Mouse (Mus musculus) heart, postnatal 0 days (tissue): ENCODE data around the gene S100a7a. TPM values are rescaled to one million over a fixed set of nuclear protein-coding genes. Genes with fewer than 3 reads are reported as not detected.

Experiments used
- ATAC-seq: fragments of 200-750 bp; cut with Nextera tagmentation; 2 replicates; pipeline ENCODE4 v1.8.0; 2017; ENCODE audit warnings: low read depth, moderate number of reproducible peaks, moderate library complexity; ENCODE audit not compliant: insufficient read depth
- DNase-seq: peaks from one replicate; pipeline ENCODE4 v3.0.0-alpha.2; 2016; ENCODE audit warnings: low spot score
- H3K27ac ChIP-seq: fragments of 300-500 bp; sonication (generic); 2 replicates; pipeline ENCODE4 v1.5.1; 2014; ENCODE audit warnings: low read depth, mild to moderate bottlenecking
- H3K27me3 ChIP-seq: fragments of 300-500 bp; sonication (generic); 2 replicates; pipeline ENCODE4 v1.6.1; 2014; ENCODE audit warnings: low read length, mixed read lengths; ENCODE audit not compliant: control insufficient read depth, insufficient read depth
- H3K36me3 ChIP-seq: fragments of 300-500 bp; sonication (generic); replicated peaks from 2 replicates; pipeline ENCODE4 v1.6.1; 2014; ENCODE audit warnings: low read length, mixed read lengths; ENCODE audit not compliant: control insufficient read depth, insufficient read depth
- H3K4me1 ChIP-seq: fragments of 300-500 bp; sonication (generic); 2 replicates; pipeline ENCODE4 v1.6.1; 2014; ENCODE audit warnings: antibody characterized with exemption; ENCODE audit not compliant: control insufficient read depth, insufficient read depth
- H3K4me2 ChIP-seq: fragments of 300-500 bp; sonication (generic); 2 replicates; pipeline ENCODE4 v1.6.1; 2014; ENCODE audit warnings: low read depth, mild to moderate bottlenecking, low read length, moderate library complexity
- H3K4me3 ChIP-seq: fragments of 300-500 bp; sonication (generic); 2 replicates; pipeline ENCODE4 v1.5.1; 2014; ENCODE audit warnings: low read depth, low read length
- H3K9ac ChIP-seq: fragments of 300-500 bp; sonication (generic); replicated peaks from 2 replicates; pipeline ENCODE4 v1.6.1; 2014; ENCODE audit warnings: low read depth, low read length, mixed read lengths
- H3K9me3 ChIP-seq: fragments of 300-500 bp; sonication (generic); replicated peaks from 2 replicates; pipeline ENCODE4 v1.6.1; 2016; ENCODE audit warnings: low read length; ENCODE audit not compliant: control insufficient read depth
- CTCF ChIP-seq: IDR thresholded peaks from 2 replicates; pipeline ENCODE4 v1.5.1; 2016; ENCODE audit warnings: antibody characterized with exemption, control low read depth, low read depth
- EP300 ChIP-seq: IDR thresholded peaks from 2 replicates; pipeline ENCODE4 v1.6.1; 2016; ENCODE audit warnings: antibody characterized with exemption, low read depth
- WGBS: fragments of 180-500 bp; shearing (Covaris S2); extraction: QIAGEN DNeasy Blood & Tissue Kit; methylation state at CpG from one replicate; pipeline ENCODE4 v1.1.7; 2014; 5-methylcytosine and 5-hydroxymethylcytosine counted together
- polyA plus RNA-seq: library from polyadenylated mRNA; unstranded; fragments of >200 nt; fragmentation: Nextera tagmentation; extraction: Ambion mirVana; gene quantifications from 2 replicates; pipeline ENCODE4 v1.2.1, GENCODE M21; 2015
- total RNA-seq: library from RNA; depleted of rRNA; stranded (reverse); fragments of >200 nt; gene quantifications from 2 replicates; pipeline ENCODE4 v1.2.3, GENCODE M21; 2014; ENCODE audit warnings: low replicate concordance

Gene S100a7a
- total and polyA plus RNA-seq, 2 experiments from 2014 or later = not detected

GRCm38 (mm10) chr3:90652878-90653508 lies 824 bp upstream of the S100a7a start:
- Histone ChIP-seq H3K9me3 (no peaks in the 10 kb centered on the region), H3K4me1 (no peaks in the 10 kb centered on the region), H3K27ac (no peak overlapping the region), H3K4me2 (no peak overlapping the region), H3K27me3 (no peaks in the 10 kb centered on the region), H3K36me3 (no peaks in the 10 kb centered on the region), H3K4me3 (no peak overlapping the region), H3K9ac (no peak overlapping the region)
- DNase-seq = peak; percentile 39
- WGBS = 37% methylated on average over 5 of the region's 5 CpGs
- ATAC-seq = no peak
- TF ChIP-seq EP300 = no peak
- peak; percentile 78 for TF ChIP-seq CTCF

GRCm38 (mm10) chr3:90657405-90657804 lies 3.6 kb downstream of the S100a7a start:
- Histone ChIP-seq H3K27me3 (no peaks in the 10 kb centered on the region), H3K4me1 (no peaks in the 10 kb centered on the region), H3K27ac (no peak overlapping the region), H3K9ac (no peak overlapping the region), H3K9me3 (no peaks in the 10 kb centered on the region), H3K4me2 (no peak overlapping the region), H3K4me3 (no peak overlapping the region), H3K36me3 (no peaks in the 10 kb centered on the region)
- TF ChIP-seq EP300 = no peak
- peak; percentile 17; the same call in 1 of the 2 replicates for TF ChIP-seq CTCF
- WGBS = 63% methylated on average over 4 of the region's 4 CpGs
- no peak for ATAC-seq
- no peak for DNase-seq

- Histone ChIP-seq H3K9me3 (no peaks in the 10 kb centered on the region), H3K4me3 (no peak overlapping the region), H3K36me3 (no peaks in the 10 kb centered on the region), H3K4me2 (no peak overlapping the region), H3K9ac (no peak overlapping the region), H3K27me3 (no peaks in the 10 kb centered on the region), H3K27ac (no peak overlapping the region), H3K4me1 (no peaks in the 10 kb centered on the region)
- ATAC-seq (no peak), DNase-seq (no peak)
- no peak for TF ChIP-seq EP300
- TF ChIP-seq CTCF = no peak
Observed at GRCm38 (mm10) chr3:90659364-90660044, 5.7 kb downstream of the S100a7a start.

GRCm38 (mm10) chr3:90664219-90664618 lies 10.4 kb downstream of the S100a7a start:
- no peaks in the 10 kb centered on the region for H3K4me1 ChIP-seq

GRCm38 (mm10) chr3:90668846-90669245 lies 15.0 kb downstream of the S100a7a start, which contains the start of gene S100a8:
Gene S100a8, plus strand, starts transcription at chr3:90668978.
- no peaks in the 10 kb centered on the region for H3K27me3 ChIP-seq
- WGBS = 49% methylated on average over 8 of the region's 8 CpGs
- no peak within 1 kb of the TSS for H3K9ac ChIP-seq
- H3K4me3 ChIP-seq = no peak within 1 kb of the TSS
- no peak for DNase-seq
- TF ChIP-seq CTCF (no peak), EP300 (no peak)
- H3K36me3 ChIP-seq = no peaks in the 10 kb centered on the region
- ATAC-seq = no peak
- no peak within 1 kb of the TSS for H3K4me2 ChIP-seq
- no peak within 1 kb of the TSS for H3K27ac ChIP-seq
- no peaks in the 10 kb centered on the region for H3K4me1 ChIP-seq
- no peaks in the 10 kb centered on the region for H3K9me3 ChIP-seq

More at GRCm38 (mm10) chr3:90664219-90664618, 10.4 kb downstream of the S100a7a start:
- Histone ChIP-seq H3K9ac (no peak overlapping the region), H3K36me3 (no peaks in the 10 kb centered on the region), H3K27ac (no peak overlapping the region), H3K4me3 (no peak overlapping the region), H3K9me3 (no peaks in the 10 kb centered on the region), H3K27me3 (no peaks in the 10 kb centered on the region), H3K4me2 (no peak overlapping the region)
- ATAC-seq = no peak
- peak; percentile 39; the same call in 1 of the 2 replicates for TF ChIP-seq CTCF
- no peak for TF ChIP-seq EP300
- no peak for DNase-seq
- 76% methylated on average over 2 of the region's 2 CpGs for WGBS
